Mouse (Mus musculus) forebrain, embryonic 14.5 days (tissue): ENCODE results near the gene Gtpbp6. TPM values are rescaled to one million over a fixed set of nuclear protein-coding genes. Genes with fewer than 3 reads are reported as not detected.
"Not testable (repeated sequence)": the region's sequence is repeated elsewhere in the genome, so short reads cannot be mapped to it uniquely, and the experiment has no call there.

Experiments
- ATAC-seq: fragments of 200-750 bp; cut with Nextera tagmentation; 2 replicates; pipeline ENCODE4 v1.8.0; 2017; ENCODE audit warnings: mild to moderate bottlenecking, moderate library complexity
- DNase-seq: peaks from one replicate; pipeline ENCODE4 v3.0.0-alpha.2; 2015; ENCODE audit warnings: low spot score
- H3K27ac ChIP-seq: fragments of 300-500 bp; sonication (generic); 2 replicates; pipeline ENCODE4 v1.5.1; 2014; ENCODE audit warnings: low read depth, mild to moderate bottlenecking, control low read depth, low read length, moderate library complexity
- H3K27me3 ChIP-seq: fragments of 300-500 bp; sonication (generic); replicated peaks from 2 replicates; pipeline ENCODE4 v1.6.1; 2014; ENCODE audit warnings: low read length, control low read depth, mixed read lengths; ENCODE audit not compliant: control insufficient read depth, insufficient read depth
- H3K36me3 ChIP-seq: fragments of 300-500 bp; sonication (generic); 2 replicates; pipeline ENCODE4 v1.6.1; 2014; ENCODE audit warnings: low read length, control low read depth; ENCODE audit not compliant: control insufficient read depth, insufficient read depth
- H3K4me1 ChIP-seq: fragments of 300-500 bp; sonication (generic); 2 replicates; pipeline ENCODE4 v1.6.1; 2014; ENCODE audit warnings: antibody characterized with exemption, low read length, control low read depth; ENCODE audit not compliant: control insufficient read depth, insufficient read depth
- H3K4me2 ChIP-seq: fragments of 300-500 bp; sonication (generic); 2 replicates; pipeline ENCODE4 v1.6.1; 2014; ENCODE audit warnings: mild to moderate bottlenecking, control low read depth, low read length
- H3K4me3 ChIP-seq: fragments of 300-500 bp; sonication (generic); 2 replicates; pipeline ENCODE4 v1.5.1; 2014; ENCODE audit warnings: low read depth, low read length, control low read depth
- H3K9ac ChIP-seq: fragments of 300-500 bp; sonication (generic); 2 replicates; pipeline ENCODE4 v1.6.1; 2014; ENCODE audit warnings: mild to moderate bottlenecking, low read length, control low read depth, moderate library complexity
- H3K9me3 ChIP-seq: fragments of 300-500 bp; sonication (generic); replicated peaks from 2 replicates; pipeline ENCODE4 v1.6.1; 2016; ENCODE audit warnings: low read length, control low read depth, mixed read lengths; ENCODE audit not compliant: control insufficient read depth
- WGBS: fragments of 180-500 bp; shearing (Covaris S2); extraction: QIAGEN DNeasy Blood & Tissue Kit; methylation state at CpG from one replicate; pipeline ENCODE4 v1.1.7; 2014; 5-methylcytosine and 5-hydroxymethylcytosine counted together
- polyA plus RNA-seq: library from polyadenylated mRNA; unstranded; fragments of >200 nt; fragmentation: Nextera tagmentation; extraction: Ambion mirVana; gene quantifications from 2 replicates; pipeline ENCODE4 v1.2.1, GENCODE M21; 2014

The Gtpbp6 gene
- 46.5 TPM in 2 replicates for polyA plus RNA-seq

DNA sequence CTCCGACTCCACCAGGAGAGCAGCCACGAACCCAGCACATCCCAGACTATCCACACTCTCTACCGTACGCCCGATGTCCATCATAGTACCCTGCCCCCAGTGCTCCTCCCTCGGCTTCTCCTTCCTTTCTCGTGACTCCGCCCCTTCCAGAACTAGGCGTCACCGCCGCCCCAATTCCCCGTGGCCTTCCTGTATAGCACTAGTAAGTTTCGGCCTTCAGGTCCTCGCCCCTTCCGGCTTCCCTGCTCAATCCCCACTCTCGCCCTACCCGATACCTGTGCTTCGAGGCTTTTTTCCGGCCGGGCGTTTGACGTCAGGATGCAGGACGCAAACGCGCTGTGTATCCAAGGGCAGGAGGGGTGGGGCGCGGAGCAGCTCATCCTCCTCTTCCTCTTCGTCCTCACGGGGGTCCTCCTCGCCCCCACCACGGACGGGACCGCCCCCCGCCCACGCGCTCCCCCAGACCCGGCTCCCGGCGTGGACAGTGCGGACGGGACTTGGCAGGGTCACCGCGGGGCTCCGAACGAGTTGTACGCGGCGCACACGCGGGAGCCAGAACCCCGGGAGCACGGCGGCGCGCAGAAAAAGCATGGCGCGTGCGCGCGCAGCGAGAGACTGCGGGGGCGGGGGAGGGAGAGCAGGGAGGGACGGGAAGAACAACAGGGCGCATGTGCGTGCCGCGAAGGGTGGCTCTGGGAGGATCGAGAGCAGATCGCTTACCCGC, at the start of gene Gtpbp6:
Gtpbp6 (minus strand) TSS at position 617 of the 724 bp plus-strand sequence.
- DNase-seq (peak; percentile 98), ATAC-seq (peak; percentile 82)
- peaks cover 43% of the 10 kb centered on the region for H3K36me3 ChIP-seq
- no peaks in the 10 kb centered on the region for H3K9me3 ChIP-seq
- no peaks in the 10 kb centered on the region for H3K27me3 ChIP-seq
- H3K4me2 ChIP-seq = peak within 1 kb of the TSS; percentile 90
- peak within 1 kb of the TSS; percentile 81 for H3K4me3 ChIP-seq
- WGBS = under 1% methylated on average over 70 of the region's 71 CpGs
- peaks cover 5% of the 10 kb centered on the region; the same call in 1 of the 2 replicates for H3K4me1 ChIP-seq
- peak within 1 kb of the TSS; percentile 76 for H3K9ac ChIP-seq
- peak within 1 kb of the TSS; percentile 94 for H3K27ac ChIP-seq

DNA sequence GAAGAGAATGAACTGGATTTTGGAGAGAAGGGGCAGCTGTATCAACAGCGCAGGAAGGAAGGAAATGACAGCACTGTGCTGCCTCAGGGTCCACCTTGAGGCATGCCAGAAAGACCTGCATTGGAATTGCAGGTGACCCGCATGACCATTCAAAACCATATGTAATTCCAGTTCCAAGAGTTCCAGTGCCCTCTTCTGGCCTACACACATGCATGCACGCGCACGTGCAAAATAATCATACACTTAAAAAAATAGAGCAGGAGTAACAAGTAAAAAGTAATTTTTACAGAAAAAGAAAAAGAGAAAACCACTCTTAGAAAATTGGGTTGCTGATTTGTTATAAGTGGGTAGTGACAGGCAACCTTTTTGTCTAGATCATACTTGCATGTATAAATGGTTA, 35.0 kb upstream of the Gtpbp6 start:
- Histone ChIP-seq H3K36me3 (peaks cover 52% of the 10 kb centered on the region), H3K4me1 (no peaks in the 10 kb centered on the region), H3K27ac (no peak overlapping the region), H3K9me3 (no peaks in the 10 kb centered on the region), H3K4me3 (no peak overlapping the region), H3K9ac (no peak overlapping the region), H3K27me3 (no peaks in the 10 kb centered on the region), H3K4me2 (no peak overlapping the region)
- WGBS = 89% methylated on average over 5 of the region's 5 CpGs
- ATAC-seq (no peak), DNase-seq (no peak)

DNA sequence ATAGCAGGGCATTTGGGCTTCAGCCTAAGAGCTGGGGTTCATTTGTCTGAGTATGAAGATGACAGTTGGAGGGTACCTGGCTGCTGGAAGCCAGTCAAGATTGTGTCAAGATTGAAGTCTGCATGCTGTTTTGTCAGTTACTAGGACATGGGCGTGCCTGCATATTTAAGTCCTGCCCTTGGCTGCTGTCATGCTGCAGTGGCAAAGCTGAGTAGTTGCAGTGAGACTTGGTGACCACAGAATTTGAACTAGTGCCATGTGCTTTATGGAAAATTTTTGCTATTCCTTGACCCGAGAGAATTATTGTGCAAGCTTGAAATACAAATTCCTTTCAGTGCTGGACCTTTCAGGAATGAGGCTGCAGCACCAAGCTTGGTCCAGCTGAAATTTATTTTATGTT, 34.3 kb upstream of the Gtpbp6 start:
- no peak for DNase-seq
- Histone ChIP-seq H3K4me3 (no peak overlapping the region), H3K4me1 (no peaks in the 10 kb centered on the region), H3K9ac (no peak overlapping the region), H3K9me3 (no peaks in the 10 kb centered on the region), H3K4me2 (no peak overlapping the region), H3K27ac (no peak overlapping the region), H3K36me3 (peaks cover 47% of the 10 kb centered on the region), H3K27me3 (no peaks in the 10 kb centered on the region)
- WGBS = 88% methylated on average over 2 of the region's 2 CpGs
- ATAC-seq = no peak

DNA sequence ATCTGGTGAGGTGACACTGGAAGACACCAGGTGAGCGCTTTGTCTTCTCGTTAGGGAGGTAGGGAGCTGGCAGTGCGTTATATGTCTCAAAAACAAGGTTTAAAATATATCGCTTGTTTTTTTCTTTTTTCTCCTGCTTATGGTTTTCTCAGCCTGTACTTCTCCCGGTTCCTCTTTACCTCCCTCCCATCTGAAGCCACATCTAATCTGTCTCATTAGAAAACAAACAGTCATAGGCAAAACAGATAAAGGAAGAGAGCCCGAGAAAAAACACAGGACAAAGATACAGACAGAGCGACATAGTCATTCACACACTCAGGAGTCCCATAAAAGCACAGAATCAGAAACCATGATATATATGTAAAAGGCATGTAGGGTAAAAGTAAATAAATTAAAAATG, 32.4 kb upstream of the Gtpbp6 start:
- no peak overlapping the region for H3K4me3 ChIP-seq
- no peak for DNase-seq
- no peak overlapping the region for H3K27ac ChIP-seq
- H3K4me1 ChIP-seq = no peaks in the 10 kb centered on the region
- H3K27me3 ChIP-seq = no peaks in the 10 kb centered on the region
- H3K9ac ChIP-seq = no peak overlapping the region
- H3K4me2 ChIP-seq = no peak overlapping the region
- H3K9me3 ChIP-seq = no peaks in the 10 kb centered on the region
- 98% methylated on average over 7 of the region's 7 CpGs for WGBS
- no peak for ATAC-seq
- peaks cover 30% of the 10 kb centered on the region for H3K36me3 ChIP-seq

DNA sequence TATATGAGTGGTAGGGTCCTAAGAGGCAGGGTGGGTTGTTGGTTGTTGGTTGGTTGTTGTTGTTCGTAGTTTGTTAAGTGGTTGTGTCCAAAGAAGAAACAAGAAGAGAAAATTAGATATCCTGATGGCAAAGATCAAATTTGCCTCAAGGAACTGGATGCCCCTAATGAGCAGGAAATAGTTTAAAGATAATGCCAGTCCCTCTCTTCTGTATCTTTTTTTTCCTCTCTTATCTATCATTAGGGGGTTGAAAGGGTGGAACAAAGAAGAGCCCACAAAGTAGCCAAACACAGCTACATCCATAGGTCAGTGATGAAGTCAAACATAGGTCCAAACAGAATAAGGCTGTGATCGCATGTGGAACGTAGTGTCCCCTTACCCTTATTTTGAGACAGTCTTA, 31.3 kb upstream of the Gtpbp6 start:
- H3K27ac ChIP-seq = no peak overlapping the region
- no peak for ATAC-seq
- no peak for DNase-seq
- no peak overlapping the region for H3K4me2 ChIP-seq
- no peaks in the 10 kb centered on the region for H3K9me3 ChIP-seq
- H3K36me3 ChIP-seq = peaks cover 19% of the 10 kb centered on the region
- no peaks in the 10 kb centered on the region for H3K4me1 ChIP-seq
- H3K9ac ChIP-seq = no peak overlapping the region
- H3K27me3 ChIP-seq = no peaks in the 10 kb centered on the region
- H3K4me3 ChIP-seq = no peak overlapping the region
- WGBS = 90% methylated on average over 3 of the region's 3 CpGs

DNA sequence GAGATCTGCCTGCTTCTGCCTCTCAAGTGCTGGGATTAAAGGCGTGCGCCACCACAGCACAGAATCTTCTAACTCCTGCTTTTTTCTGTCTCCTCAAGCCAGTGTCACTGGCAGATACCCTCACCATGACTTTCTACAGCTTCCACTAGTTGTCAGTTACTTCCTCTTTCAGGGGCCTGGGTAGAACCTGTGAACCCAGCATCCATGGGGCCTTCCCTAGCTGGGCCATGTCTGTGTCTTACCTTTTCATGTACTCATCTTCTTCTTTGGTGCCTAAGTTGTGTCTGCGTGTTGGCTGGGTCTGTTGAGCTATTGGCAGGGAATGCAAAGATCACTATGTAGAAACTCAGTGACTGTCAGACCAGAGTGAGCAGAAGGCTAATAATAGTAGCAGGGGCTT, 29.8 kb upstream of the Gtpbp6 start:
- ATAC-seq = no peak
- H3K9ac ChIP-seq = no peak overlapping the region
- no peaks in the 10 kb centered on the region for H3K27me3 ChIP-seq
- H3K4me2 ChIP-seq = no peak overlapping the region
- H3K4me1 ChIP-seq = no peaks in the 10 kb centered on the region
- 95% methylated on average over 3 of the region's 3 CpGs for WGBS
- DNase-seq = no peak
- peaks cover 8% of the 10 kb centered on the region for H3K36me3 ChIP-seq
- H3K9me3 ChIP-seq = 0 out of 2 replicates have a peak, but pooled peaks cover 5% of the 10 kb centered on the region
- no peak overlapping the region for H3K4me3 ChIP-seq
- H3K27ac ChIP-seq = no peak overlapping the region

DNA sequence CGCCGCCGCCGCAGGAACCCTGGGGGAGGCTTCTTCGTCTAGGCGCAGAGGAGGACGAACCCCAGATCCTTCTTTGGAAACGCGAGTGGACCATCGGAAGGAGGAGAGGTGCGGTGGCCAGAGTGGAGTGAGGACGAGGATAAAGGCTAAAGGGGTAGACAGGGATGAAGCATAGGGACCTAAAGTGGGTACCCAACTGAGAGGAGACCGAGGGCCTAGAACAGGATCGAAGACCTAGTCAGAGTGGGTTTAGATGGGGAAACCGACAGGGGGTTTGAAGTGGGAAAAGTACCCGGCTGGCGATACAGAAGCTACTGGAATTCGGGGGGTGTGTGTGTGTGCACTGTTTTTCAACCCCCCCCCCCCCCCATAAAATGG, 28.1 kb upstream of the Gtpbp6 start:
- 6% methylated on average over 18 of the region's 18 CpGs for WGBS
- Histone ChIP-seq H3K4me2 (peak overlapping the region; percentile 73), H3K4me1 (no peaks in the 10 kb centered on the region), H3K36me3 (peaks cover 9% of the 10 kb centered on the region), H3K9me3 (0 out of 2 replicates have a peak, but pooled peaks cover 5% of the 10 kb centered on the region), H3K4me3 (peak overlapping the region; percentile 78), H3K27ac (peak overlapping the region; percentile 60), H3K9ac (peak overlapping the region; percentile 88), H3K27me3 (no peaks in the 10 kb centered on the region)
- ATAC-seq = peak; percentile 42
- no peak for DNase-seq

DNA sequence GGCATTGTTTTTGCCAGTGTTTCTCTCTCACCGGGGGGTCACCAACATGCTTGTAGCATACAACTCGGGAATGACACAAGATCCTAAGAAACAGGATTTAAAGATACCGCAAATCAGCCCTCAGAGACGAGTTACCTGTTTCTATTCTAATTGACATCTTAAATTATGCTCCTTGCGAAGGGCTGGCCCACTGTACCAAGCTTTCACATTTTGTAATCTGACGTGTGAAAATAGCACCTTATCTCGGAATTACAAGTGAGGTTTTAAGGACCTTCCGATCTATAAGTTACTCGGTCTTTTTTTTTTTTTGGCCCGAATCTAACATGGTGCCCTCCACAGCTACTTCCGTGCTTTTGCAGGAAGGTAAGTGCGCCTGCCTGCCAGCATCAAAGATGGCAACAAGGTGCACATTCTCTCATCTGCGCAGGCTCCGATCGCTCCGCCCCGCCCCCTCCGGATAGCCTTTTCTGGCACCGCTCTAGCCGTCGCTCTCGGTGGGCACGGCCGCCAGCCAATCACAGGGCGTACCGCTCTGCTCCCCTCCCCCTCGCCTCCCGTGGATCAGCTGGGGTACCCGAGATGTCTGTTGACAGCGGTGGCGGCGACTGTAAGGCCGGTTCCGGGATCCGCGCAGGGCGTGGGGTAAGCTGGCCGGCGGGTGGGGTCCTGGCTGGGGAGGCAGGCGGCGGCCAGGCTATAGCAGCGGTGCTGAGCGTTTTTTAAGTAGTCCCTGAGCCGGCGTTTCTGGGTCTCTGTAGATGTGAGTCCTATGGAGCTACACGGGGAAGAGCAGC, 27.5 kb upstream of the Gtpbp6 start, which contains the start of gene Chfr:
Chfr (plus strand) TSS at position 550 of the 794 bp plus-strand sequence.
- peak within 1 kb of the TSS; percentile 60 for H3K27ac ChIP-seq
- H3K4me3 ChIP-seq = peak within 1 kb of the TSS; percentile 78
- no peaks in the 10 kb centered on the region for H3K27me3 ChIP-seq
- H3K9ac ChIP-seq = peak within 1 kb of the TSS; percentile 88
- peak within 1 kb of the TSS; percentile 73 for H3K4me2 ChIP-seq
- 3% methylated on average over 46 of the region's 46 CpGs for WGBS
- peak; percentile 100 for ATAC-seq
- no peaks in the 10 kb centered on the region for H3K4me1 ChIP-seq
- peak; percentile 99 for DNase-seq
- H3K36me3 ChIP-seq = peaks cover 12% of the 10 kb centered on the region
- H3K9me3 ChIP-seq = 0 out of 2 replicates have a peak, but pooled peaks cover 5% of the 10 kb centered on the region

DNA sequence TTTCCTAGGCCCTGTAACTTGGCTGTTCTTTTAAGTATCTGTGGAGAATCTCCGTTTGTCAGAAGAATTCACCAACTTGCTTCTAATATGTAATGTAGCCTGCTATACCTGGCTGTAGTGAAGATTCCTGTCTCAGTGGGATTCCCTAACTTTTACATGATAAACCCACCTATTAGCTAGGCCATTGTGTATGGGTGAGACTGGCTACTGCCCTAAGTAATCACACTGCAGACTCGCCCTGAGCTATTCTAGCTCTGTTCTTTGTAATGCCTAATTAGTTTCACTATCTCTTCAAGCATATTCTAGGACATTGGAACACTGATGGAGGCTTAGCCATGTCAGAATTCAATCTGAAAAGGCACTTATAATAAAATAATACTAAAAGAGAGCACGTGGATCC, 14.4 kb upstream of the Gtpbp6 start:
- H3K4me3 ChIP-seq, H3K4me2 ChIP-seq, H3K4me1 ChIP-seq, H3K9ac ChIP-seq, DNase-seq, H3K9me3 ChIP-seq, H3K27me3 ChIP-seq, H3K27ac ChIP-seq, ATAC-seq: not testable (repeated sequence)
- H3K36me3 ChIP-seq = peaks cover 46% of the 10 kb centered on the region
- 85% methylated on average over 3 of the region's 3 CpGs for WGBS
